Mouse (Mus musculus): ENCODE measurements around the gene 4930447F04Rik. TPM values are rescaled to one million over a fixed set of nuclear protein-coding genes. Genes with fewer than 3 reads are reported as not detected.

Gene 4930447F04Rik
- total RNA-seq (2021) = not detected

GRCm38 (mm10) chrX:66304124-66304523 is at the start of gene 4930447F04Rik:
Gene 4930447F04Rik (minus strand): TSS chrX:66304224.
- no peak for DNase-seq
- intact Hi-C loops (cut with DNase I) = no loop called here
